Mouse (Mus musculus) E14TG2a.4 (cell line): ENCODE measurements around the gene Taf6l.

Experiments
- CTCF ChIP-seq: conservative IDR thresholded peaks from 2 replicates; pipeline ENCODE4 v1.5.1; 2014; ENCODE audit warnings: low read length
- NANOG ChIP-seq: IDR thresholded peaks from 2 replicates; pipeline ENCODE4 v1.6.1; 2014; ENCODE audit warnings: borderline replicate concordance, low read length, mixed read lengths
- POU5F1 ChIP-seq: IDR thresholded peaks from 2 replicates; pipeline ENCODE4 v1.6.1; 2014; ENCODE audit warnings: low read length, borderline replicate concordance

GRCm38 (mm10) chr19:8798947-8799315 is 12.7 kb upstream of the Taf6l start:
- TF ChIP-seq CTCF (no peak), POU5F1 (no peak), NANOG (no peak)
